Mouse (Mus musculus): ENCODE measurements around the gene Ank3. TPM values are rescaled to one million over a fixed set of nuclear protein-coding genes. Genes with fewer than 3 reads are reported as not detected.

Ank3 gene
- polyA plus RNA-seq, 1 experiment from 2014 or later = 38.7 TPM

DNA sequence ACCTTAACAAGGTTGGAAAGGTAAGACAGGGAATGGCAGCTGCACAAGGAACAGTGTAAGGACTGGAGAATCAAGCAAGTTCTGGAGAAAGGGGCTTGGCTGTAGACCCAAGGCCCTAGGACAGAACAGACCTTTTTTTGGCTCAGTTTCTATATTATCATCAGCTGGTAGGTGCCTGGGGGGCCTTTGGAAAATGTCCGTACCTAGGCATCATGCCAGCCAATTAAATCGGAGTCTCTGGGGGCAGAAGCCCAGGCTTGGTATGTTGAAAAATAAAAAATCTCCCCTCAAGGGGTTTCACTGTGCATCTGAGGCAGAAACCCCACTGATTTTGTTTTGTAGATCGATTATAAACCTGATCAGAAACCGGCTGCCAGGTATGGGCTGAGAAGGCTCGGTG, 236.3 kb downstream of the Ank3 start:
- peaks cover 21% of the 10 kb centered on the region for H3K4me1 ChIP-seq
- H3K9me3 ChIP-seq = no peaks in the 10 kb centered on the region
- no peak overlapping the region for H3K4me2 ChIP-seq (replicated peaks)
- H3K4me3 ChIP-seq = no peak overlapping the region
- H3K27me3 ChIP-seq = no peaks in the 10 kb centered on the region
- no peak for ATAC-seq (ENCODE audit: insufficient number of reproducible peaks, insufficient read depth, low FRiP score, low TSS enrichment)
- no peak overlapping the region for H3K9ac ChIP-seq
- H3K27ac ChIP-seq = no peak overlapping the region
- no peaks in the 10 kb centered on the region for H3K36me3 ChIP-seq
- WGBS = 77% methylated on average over 5 of the region's 5 CpGs

- H3K9ac ChIP-seq = no peak overlapping the region
- H3K4me3 ChIP-seq = no peak overlapping the region
- H3K27me3 ChIP-seq = no peaks in the 10 kb centered on the region
- H3K36me3 ChIP-seq = no peaks in the 10 kb centered on the region
- H3K4me2 ChIP-seq (replicated peaks) = no peak overlapping the region
- H3K9me3 ChIP-seq = no peaks in the 10 kb centered on the region
- ATAC-seq (ENCODE audit: insufficient number of reproducible peaks, insufficient read depth, low FRiP score, low TSS enrichment) = 0 out of 2 replicates have a peak, but pooled peaks have one; percentile 22
- peaks cover 21% of the 10 kb centered on the region for H3K4me1 ChIP-seq
- no peak overlapping the region for H3K27ac ChIP-seq
- WGBS = 48% methylated on average over 11 of the region's 11 CpGs
These were observed 237.5 kb downstream of the Ank3 start for GRCm38 (mm10) chr10:69635910-69636656.

DNA sequence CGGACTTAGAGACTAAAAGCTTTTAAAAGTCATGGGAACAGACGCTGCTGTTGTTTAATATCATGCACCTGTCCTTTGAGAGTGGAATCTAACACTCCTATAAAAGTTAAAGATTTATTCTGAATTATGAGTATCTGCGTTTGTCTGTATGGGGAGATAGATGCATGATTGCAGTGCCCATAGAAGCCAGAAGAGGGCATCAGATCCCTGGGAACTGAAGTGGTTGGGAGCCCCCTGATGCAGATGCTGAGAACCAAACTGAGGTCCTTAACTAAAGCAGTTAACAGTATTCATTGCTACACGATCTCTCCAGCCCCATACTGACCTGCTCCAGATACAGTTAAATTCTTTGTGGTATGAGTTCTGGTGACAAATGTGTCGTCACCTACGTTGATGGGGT, 240.6 kb downstream of the Ank3 start:
- H3K36me3 ChIP-seq = no peaks in the 10 kb centered on the region
- peaks cover 18% of the 10 kb centered on the region for H3K4me1 ChIP-seq
- no peak for ATAC-seq (ENCODE audit: insufficient number of reproducible peaks, insufficient read depth, low FRiP score, low TSS enrichment)
- H3K27me3 ChIP-seq = no peaks in the 10 kb centered on the region
- H3K4me3 ChIP-seq = no peak overlapping the region
- no peak overlapping the region for H3K4me2 ChIP-seq (replicated peaks)
- no peak overlapping the region for H3K9ac ChIP-seq
- H3K9me3 ChIP-seq = no peaks in the 10 kb centered on the region
- 85% methylated on average over 6 of the region's 6 CpGs for WGBS
- no peak overlapping the region for H3K27ac ChIP-seq

- Histone ChIP-seq H3K9ac (no peak overlapping the region), H3K27ac (no peak overlapping the region), H3K4me2 (replicated peaks) (no peak overlapping the region), H3K4me3 (no peak overlapping the region), H3K36me3 (no peaks in the 10 kb centered on the region), H3K4me1 (peaks cover 7% of the 10 kb centered on the region), H3K9me3 (no peaks in the 10 kb centered on the region), H3K27me3 (no peaks in the 10 kb centered on the region)
- ATAC-seq (ENCODE audit: insufficient number of reproducible peaks, insufficient read depth, low FRiP score, low TSS enrichment) = no peak
- WGBS = 76% methylated on average over 4 of the region's 4 CpGs
These were observed 242.0 kb downstream of the Ank3 start for GRCm38 (mm10) chr10:69640617-69641016.

DNA sequence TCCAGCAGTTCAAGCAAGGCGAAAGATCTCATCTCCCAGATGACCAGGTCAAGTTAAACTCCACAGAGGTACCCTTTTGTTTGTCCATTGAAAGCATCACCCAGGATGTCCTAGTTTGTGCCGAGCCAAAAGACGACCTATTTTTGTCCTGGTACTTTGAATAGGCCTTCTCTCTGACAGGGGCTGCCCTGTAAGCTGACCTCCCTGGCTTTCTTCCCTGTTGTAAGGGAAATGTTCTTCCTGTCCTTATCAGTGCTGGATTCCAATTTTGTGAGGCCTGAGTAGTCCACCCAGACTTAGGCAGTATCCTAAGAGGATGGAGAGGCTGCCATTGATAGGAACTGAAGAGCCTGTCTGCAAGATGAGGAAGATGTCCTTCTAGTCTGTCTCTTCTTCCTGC, 244.9 kb downstream of the Ank3 start:
- Histone ChIP-seq H3K4me3 (no peak overlapping the region), H3K9ac (no peak overlapping the region), H3K4me2 (replicated peaks) (no peak overlapping the region), H3K4me1 (peaks cover 4% of the 10 kb centered on the region; the same call in 1 of the 2 replicates), H3K27ac (no peak overlapping the region), H3K36me3 (no peaks in the 10 kb centered on the region), H3K9me3 (no peaks in the 10 kb centered on the region), H3K27me3 (no peaks in the 10 kb centered on the region)
- no peak for ATAC-seq (ENCODE audit: insufficient number of reproducible peaks, insufficient read depth, low FRiP score, low TSS enrichment)
- WGBS = 56% methylated on average over 3 of the region's 3 CpGs

GRCm38 (mm10) chr10:69643986-69644385, 245.4 kb downstream of the Ank3 start:
- Histone ChIP-seq H3K27me3 (no peaks in the 10 kb centered on the region), H3K9ac (no peak overlapping the region), H3K36me3 (no peaks in the 10 kb centered on the region), H3K4me2 (replicated peaks) (no peak overlapping the region), H3K4me3 (no peak overlapping the region), H3K4me1 (peaks cover 4% of the 10 kb centered on the region; the same call in 1 of the 2 replicates), H3K9me3 (no peaks in the 10 kb centered on the region), H3K27ac (no peak overlapping the region)
- 80% methylated on average over 6 of the region's 6 CpGs for WGBS
- ATAC-seq (ENCODE audit: insufficient number of reproducible peaks, insufficient read depth, low FRiP score, low TSS enrichment) = no peak

DNA sequence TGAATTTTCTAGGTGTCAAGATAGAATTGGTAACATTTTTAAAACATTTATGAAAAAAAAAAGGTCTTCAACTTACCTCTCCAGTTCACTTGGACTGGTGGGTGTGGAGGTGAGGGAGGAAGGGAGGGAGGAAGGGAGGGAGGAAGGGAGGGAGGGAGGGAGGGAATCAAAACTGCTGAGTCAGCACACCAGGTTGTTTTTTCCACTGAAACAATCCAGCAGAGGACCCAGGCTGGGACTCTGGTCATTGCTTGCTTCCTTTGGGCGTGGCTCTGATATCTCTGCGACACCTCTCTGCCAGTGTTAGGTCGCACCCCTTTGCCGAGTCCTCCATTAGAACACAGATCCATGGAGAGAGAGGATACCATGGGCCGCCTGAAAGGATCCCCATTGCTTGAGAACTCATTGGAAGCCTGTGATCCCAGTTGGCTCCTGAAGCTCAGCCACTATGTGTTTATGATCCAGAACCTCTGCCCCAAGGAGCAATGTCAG, 246.8 kb downstream of the Ank3 start:
- H3K4me3 ChIP-seq = no peak overlapping the region
- no peak overlapping the region for H3K4me2 ChIP-seq (replicated peaks)

DNA sequence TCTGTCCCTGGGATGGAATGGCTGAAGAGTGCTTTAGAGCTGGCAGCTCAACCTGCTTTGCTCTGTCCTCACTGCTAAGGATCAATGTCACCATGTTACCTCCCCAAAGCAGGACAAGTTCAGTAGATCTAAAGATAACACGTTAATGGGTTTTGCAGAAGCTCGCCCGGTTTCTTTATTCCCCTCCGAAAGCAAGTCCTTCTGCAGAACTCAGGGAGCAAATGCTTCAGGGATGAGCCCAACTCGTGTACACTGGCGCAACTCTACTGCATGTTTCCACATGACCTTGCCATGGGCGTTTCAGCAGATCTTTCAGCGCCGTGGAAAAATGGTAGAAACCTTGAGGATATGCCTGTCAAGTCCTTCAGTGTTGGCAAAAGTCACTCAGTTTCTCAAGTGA, 247.4 kb downstream of the Ank3 start:
- ATAC-seq (ENCODE audit: insufficient number of reproducible peaks, insufficient read depth, low FRiP score, low TSS enrichment) = no peak
- Histone ChIP-seq H3K4me1 (peaks cover 11% of the 10 kb centered on the region; the same call in 1 of the 2 replicates), H3K4me3 (no peak overlapping the region), H3K36me3 (no peaks in the 10 kb centered on the region), H3K9me3 (no peaks in the 10 kb centered on the region), H3K27me3 (no peaks in the 10 kb centered on the region), H3K4me2 (replicated peaks) (no peak overlapping the region), H3K9ac (no peak overlapping the region), H3K27ac (no peak overlapping the region)
- 87% methylated on average over 9 of the region's 9 CpGs for WGBS

More for the DNA sequence above, 246.8 kb downstream of the Ank3 start:
- Histone ChIP-seq H3K27ac (no peak overlapping the region), H3K36me3 (no peaks in the 10 kb centered on the region), H3K9ac (no peak overlapping the region), H3K27me3 (no peaks in the 10 kb centered on the region), H3K9me3 (no peaks in the 10 kb centered on the region), H3K4me1 (peaks cover 7% of the 10 kb centered on the region; the same call in 1 of the 2 replicates)
- ATAC-seq (ENCODE audit: insufficient number of reproducible peaks, insufficient read depth, low FRiP score, low TSS enrichment) = no peak
- WGBS = 96% methylated on average over 5 of the region's 5 CpGs

GRCm38 (mm10) chr10:69650074-69650473, 251.5 kb downstream of the Ank3 start:
- 31% methylated on average over 4 of the region's 4 CpGs for WGBS
- Histone ChIP-seq H3K4me2 (replicated peaks) (no peak overlapping the region), H3K9me3 (no peaks in the 10 kb centered on the region), H3K36me3 (no peaks in the 10 kb centered on the region), H3K4me1 (peaks cover 29% of the 10 kb centered on the region), H3K4me3 (no peak overlapping the region), H3K27ac (no peak overlapping the region), H3K9ac (no peak overlapping the region), H3K27me3 (no peaks in the 10 kb centered on the region)
- no peak for ATAC-seq (ENCODE audit: insufficient number of reproducible peaks, insufficient read depth, low FRiP score, low TSS enrichment)

GRCm38 (mm10) chr10:69652660-69653059, 254.1 kb downstream of the Ank3 start:
- no peak for ATAC-seq (ENCODE audit: insufficient number of reproducible peaks, insufficient read depth, low FRiP score, low TSS enrichment)
- H3K9me3 ChIP-seq = no peaks in the 10 kb centered on the region
- H3K4me1 ChIP-seq = peaks cover 25% of the 10 kb centered on the region
- H3K27me3 ChIP-seq = no peaks in the 10 kb centered on the region
- H3K4me3 ChIP-seq = no peak overlapping the region
- H3K4me2 ChIP-seq (replicated peaks) = no peak overlapping the region
- no peaks in the 10 kb centered on the region for H3K36me3 ChIP-seq
- no peak overlapping the region for H3K27ac ChIP-seq
- no peak overlapping the region for H3K9ac ChIP-seq
- WGBS = 44% methylated on average over 5 of the region's 5 CpGs

GRCm38 (mm10) chr10:69653121-69653677, 254.6 kb downstream of the Ank3 start:
- no peak overlapping the region for H3K27ac ChIP-seq
- H3K4me3 ChIP-seq = no peak overlapping the region
- H3K4me2 ChIP-seq (replicated peaks) = no peak overlapping the region
- no peak overlapping the region for H3K9ac ChIP-seq
- no peaks in the 10 kb centered on the region for H3K27me3 ChIP-seq
- H3K4me1 ChIP-seq = peaks cover 25% of the 10 kb centered on the region
- no peaks in the 10 kb centered on the region for H3K9me3 ChIP-seq
- WGBS = 28% methylated on average over 5 of the region's 5 CpGs
- no peaks in the 10 kb centered on the region for H3K36me3 ChIP-seq
- no peak for ATAC-seq (ENCODE audit: insufficient number of reproducible peaks, insufficient read depth, low FRiP score, low TSS enrichment)

DNA sequence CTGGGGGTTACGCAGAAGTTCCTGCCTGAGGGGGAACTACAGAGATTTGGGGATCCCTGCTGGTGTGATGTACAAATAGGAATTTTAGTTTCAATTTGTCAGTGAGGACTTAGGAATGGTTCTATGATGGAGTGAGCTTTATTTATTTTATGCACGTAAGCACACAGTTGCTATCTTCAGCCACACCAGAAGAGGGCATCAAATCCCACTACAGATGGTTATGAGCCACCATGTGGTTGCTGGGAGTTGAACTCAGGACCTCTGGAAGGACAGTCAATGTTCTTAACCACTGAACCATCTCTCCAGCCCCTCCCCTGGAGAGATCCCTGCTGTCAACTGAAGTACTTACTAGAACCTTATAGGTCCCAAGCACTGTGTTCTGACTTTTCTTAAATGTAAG, 255.6 kb downstream of the Ank3 start:
- H3K27ac ChIP-seq = no peak overlapping the region
- 86% methylated on average over 2 of the region's 2 CpGs for WGBS

More for the DNA sequence above, 255.6 kb downstream of the Ank3 start:
- no peaks in the 10 kb centered on the region for H3K27me3 ChIP-seq
- H3K4me2 ChIP-seq (replicated peaks) = no peak overlapping the region
- H3K9me3 ChIP-seq = no peaks in the 10 kb centered on the region
- no peaks in the 10 kb centered on the region for H3K36me3 ChIP-seq
- H3K4me1 ChIP-seq = peaks cover 25% of the 10 kb centered on the region
- no peak overlapping the region for H3K4me3 ChIP-seq
- no peak for ATAC-seq (ENCODE audit: insufficient number of reproducible peaks, insufficient read depth, low FRiP score, low TSS enrichment)
- no peak overlapping the region for H3K9ac ChIP-seq
